Mouse (Mus musculus) left cerebral cortex, adult 2 months (tissue): ENCODE results near the gene Nuak2. TPM values are rescaled to one million over a fixed set of nuclear protein-coding genes. Genes with fewer than 3 reads are reported as not detected.
"Not testable (repeated sequence)": the region's sequence is repeated elsewhere in the genome, so short reads cannot be mapped to it uniquely, and the experiment has no call there.

Source experiments
- DNase-seq, 2 experiments: peaks; one replicate each; pipeline ENCODE4 v3.0.0; 2021 to 2022; ENCODE audit warnings: low spot score in 2 of 2, mixed read lengths in 1 of 2; ENCODE audit errors: extremely low spot score in 1 of 2
- H3K27ac ChIP-seq: fragments of 200-600 bp; 2 replicates; pipeline ENCODE4 v1.8.1; 2022
- H3K4me3 ChIP-seq: fragments of 200-600 bp; 2 replicates; pipeline ENCODE4 v1.8.1; 2022
- CTCF ChIP-seq: fragments of 200-600 bp; IDR thresholded peaks from 2 replicates; pipeline ENCODE4 v1.8.1; 2022; ENCODE audit warnings: antibody characterized with exemption, mild to moderate bottlenecking, moderate library complexity
- intact Hi-C: fragments of 180-260 bp; cut with DNase I; formaldehyde crosslinking; loops from one replicate; pipeline ENCODE4 v1.15.1; 2025
- total RNA-seq, 2 experiments: library from RNA; stranded (reverse); gene quantifications; 2 replicates each; pipeline ENCODE4 v1.2.3; 2021

Nuak2 gene
- total RNA-seq, 2 experiments from 2014 or later: 1.4 TPM

DNA sequence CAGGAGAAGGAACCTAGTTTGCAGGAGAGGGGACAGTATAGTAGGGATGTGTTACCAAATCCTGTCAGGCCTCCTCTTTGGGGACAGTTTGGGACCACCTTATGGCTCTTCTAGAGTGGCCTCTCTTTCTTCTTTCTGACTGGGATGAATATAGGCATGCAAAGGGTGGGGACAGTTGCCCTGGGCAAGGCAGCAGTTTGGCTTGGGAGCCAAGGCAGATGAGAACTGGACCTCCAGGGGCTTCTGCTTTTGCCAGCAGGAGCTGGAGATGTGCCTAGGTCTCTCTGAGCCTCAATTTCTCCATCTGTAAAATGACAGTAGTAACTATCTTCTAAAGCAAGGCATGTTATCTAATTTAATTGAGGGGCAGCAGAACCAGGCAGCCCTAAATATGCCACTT lies 31.0 kb downstream of the Nuak2 start:
- H3K4me3 ChIP-seq: no peak overlapping the region
- no peak for DNase-seq
- TF ChIP-seq CTCF: no peak
- H3K27ac ChIP-seq: no peak overlapping the region
- intact Hi-C loops: no loop called here

DNA sequence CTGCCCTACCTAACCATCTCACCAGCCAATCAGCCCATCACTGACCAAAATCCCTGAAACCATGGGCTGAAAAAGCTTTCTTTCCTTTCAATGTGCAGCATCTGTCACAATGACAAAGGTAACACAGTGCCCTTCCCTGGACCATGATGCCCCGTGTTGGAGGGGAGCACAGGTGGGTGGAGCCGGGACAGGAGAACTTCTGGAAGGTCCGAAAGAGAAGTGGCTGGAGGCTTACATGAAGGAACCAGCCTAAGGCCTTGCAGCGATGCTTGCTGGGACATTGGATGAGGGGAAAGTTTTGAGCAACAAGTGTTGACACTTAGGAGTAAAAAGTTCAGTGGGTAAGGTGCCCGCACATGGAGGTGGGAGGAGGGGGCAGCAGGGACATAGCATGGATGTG lies 32.5 kb downstream of the Nuak2 start:
- intact Hi-C loops: no loop called here
- DNase-seq: no peak
- Histone ChIP-seq H3K4me3 (no peak overlapping the region), H3K27ac (no peak overlapping the region)
- TF ChIP-seq CTCF: no peak

DNA sequence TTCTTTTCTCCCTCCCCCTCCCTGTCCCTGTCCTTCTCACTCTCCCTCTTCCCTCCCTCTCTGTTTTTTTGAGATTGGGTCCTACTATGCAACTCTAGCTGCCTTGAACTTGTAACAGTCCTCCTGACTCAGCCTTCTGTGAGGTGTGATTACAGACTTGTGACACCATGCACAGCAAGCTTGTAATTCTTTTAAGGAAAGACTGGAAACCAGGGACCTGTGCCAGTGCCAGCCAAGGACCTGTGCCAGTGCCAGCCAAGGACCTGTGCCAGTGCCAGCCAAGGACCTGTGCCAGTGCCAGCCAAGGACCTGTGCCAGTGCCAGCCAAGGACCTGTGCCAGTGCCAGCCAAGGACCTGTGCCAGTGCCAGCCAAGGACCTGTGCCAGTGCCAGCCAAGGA lies 33.1 kb downstream of the Nuak2 start:
- H3K27ac ChIP-seq: not testable (repeated sequence)

DNA sequence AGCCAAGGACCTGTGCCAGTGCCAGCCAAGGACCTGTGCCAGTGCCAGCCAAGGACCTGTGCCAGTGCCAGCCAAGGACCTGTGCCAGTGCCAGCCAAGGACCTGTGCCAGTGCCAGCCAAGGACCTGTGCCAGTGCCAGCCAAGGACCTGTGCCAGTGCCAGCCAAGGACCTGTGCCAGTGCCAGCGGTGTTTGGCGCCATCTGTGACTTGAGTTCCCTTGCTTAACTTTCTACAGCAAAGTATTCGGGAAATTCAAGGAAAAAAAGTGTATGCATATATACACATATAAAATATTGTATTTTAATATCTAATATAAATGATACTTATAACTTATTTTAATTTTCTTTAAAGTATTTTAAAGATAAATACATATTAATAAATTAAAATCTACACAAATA lies 33.7 kb downstream of the Nuak2 start:
- H3K4me3 ChIP-seq, DNase-seq, H3K27ac ChIP-seq, intact Hi-C loops: not testable (repeated sequence)

More for the DNA sequence above, 33.1 kb downstream of the Nuak2 start:
- DNase-seq, intact Hi-C loops, H3K4me3 ChIP-seq: not testable (repeated sequence)

DNA sequence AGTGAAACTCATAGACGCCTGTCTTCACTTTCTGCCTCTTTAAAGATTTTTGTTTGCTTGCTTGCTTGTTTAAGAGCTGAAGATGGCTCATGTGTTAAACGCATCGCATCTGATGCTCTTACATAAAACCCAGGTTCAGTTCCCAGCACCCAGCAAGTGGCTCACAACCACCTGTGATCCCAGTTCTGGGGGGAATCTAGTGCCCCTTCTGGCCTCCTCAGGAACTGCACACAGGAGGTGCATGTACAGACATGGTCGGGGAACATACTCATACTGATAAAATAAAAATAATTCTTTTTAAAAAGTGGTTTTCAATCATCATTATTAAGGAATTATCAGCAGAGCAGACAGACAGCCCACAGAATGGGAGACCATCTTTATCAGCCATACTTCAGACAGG lies 35.1 kb downstream of the Nuak2 start:
- peak; percentile 6; the same call in 1 of the 2 replicates for TF ChIP-seq CTCF
- H3K4me3 ChIP-seq: no peak overlapping the region
- intact Hi-C loops: no loop called here
- DNase-seq: no peak
- no peak overlapping the region for H3K27ac ChIP-seq

DNA sequence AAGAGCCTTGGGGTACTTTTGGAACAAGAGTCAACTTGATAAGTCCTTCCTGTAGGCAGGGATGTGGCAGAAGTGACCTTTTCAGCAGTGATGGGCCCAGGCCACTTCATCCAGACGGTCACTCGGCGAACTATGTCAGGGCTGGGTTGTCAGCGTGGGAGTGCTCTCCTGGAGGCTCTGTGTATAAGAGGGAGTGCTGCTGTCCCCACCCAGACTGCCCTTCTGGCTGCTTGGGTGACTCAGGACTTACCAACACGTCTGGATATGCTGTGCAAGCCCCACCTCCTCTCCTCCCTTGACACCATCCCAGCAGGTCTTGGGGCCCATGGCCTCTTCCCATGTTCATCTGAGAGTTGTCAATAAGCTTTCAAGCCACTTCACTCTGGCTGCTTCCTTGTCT lies 37.5 kb downstream of the Nuak2 start:
- no peak for TF ChIP-seq CTCF
- no peak overlapping the region for H3K27ac ChIP-seq
- intact Hi-C loops: no loop called here
- DNase-seq: no peak
- no peak overlapping the region for H3K4me3 ChIP-seq

DNA sequence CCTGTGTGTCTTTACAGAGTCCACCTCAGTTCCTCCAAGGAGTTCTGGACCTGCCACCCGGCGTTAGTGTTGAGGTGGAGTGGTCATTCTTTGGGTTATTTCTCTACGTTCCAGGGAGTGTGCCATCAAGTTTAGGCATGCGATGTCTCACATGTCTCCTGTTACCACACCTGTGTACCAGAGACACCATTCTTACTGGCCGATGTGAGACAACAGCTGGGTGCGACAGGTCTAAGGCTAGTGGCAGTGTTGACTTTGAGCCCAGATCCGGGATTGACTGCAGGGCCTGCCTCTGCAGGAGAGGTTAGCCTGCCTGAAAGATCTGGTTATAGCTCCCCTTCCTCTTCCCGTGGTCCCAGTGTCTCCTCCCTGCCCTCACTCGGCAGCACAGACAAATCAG lies 38.3 kb downstream of the Nuak2 start:
- no peak overlapping the region for H3K27ac ChIP-seq
- intact Hi-C loops: loop anchor here (2.0 kb wide), 1 partner anchor 197 kb away; no protein-coding TSS in a partner anchor
- no peak overlapping the region for H3K4me3 ChIP-seq
- DNase-seq: no peak
- no peak for TF ChIP-seq CTCF

DNA sequence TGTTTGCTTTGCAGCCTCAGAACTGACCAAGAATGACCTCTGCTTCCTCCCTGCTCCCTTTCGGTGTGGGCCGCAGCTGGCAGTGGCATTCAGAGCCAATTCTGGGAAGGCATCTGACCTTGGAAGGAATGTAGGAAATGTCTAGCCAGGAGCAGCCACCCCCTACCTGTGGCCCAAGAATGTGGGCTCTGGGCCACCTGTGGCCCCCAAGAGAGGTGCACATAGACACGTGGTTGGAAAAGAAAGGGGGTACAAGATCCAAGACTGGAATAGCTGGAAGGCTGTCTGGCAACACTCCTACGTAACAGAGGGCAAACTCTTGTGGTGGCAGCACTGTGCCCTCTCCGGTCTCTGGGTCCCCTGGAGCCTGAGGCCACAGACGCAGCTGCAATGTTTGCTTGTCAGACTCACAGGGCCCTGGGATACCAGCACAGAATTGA lies 39.3 kb downstream of the Nuak2 start:
- no peak overlapping the region for H3K4me3 ChIP-seq
- TF ChIP-seq CTCF: no peak
- intact Hi-C loops: loop anchor here (1.0 to 2.0 kb wide), 3 partner anchors 39 to 198 kb away; partner anchors contain the start of gene Nuak2
- H3K27ac ChIP-seq: no peak overlapping the region
- no peak for DNase-seq

DNA sequence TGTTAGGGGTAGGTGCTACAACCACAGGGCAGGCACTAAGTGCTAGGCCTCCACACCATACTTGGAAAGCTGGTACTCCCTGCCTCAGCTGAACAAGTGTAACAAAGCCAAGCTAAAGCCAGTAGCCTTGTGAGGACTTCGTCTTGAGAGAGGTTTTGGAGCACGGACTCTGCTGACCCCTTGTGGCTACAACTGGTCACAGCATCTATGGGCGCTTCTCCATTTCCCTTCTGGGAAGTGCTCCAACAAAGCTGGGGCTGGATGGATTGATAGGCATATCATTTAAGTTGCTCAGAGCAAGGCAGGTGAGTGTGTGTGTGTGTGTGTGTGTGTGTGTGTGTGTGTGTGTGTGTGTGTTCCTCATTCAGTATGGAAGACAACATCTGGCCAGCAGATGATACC lies 39.9 kb downstream of the Nuak2 start:
- peak; percentile 81 to 85 for DNase-seq
- peak; percentile 86 for TF ChIP-seq CTCF
- Histone ChIP-seq H3K4me3 (no peak overlapping the region), H3K27ac (no peak overlapping the region)
- intact Hi-C loops: loop anchor here (1.0 to 2.0 kb wide), 4 partner anchors 40 to 235 kb away; partner anchors contain the start of gene Nuak2

DNA sequence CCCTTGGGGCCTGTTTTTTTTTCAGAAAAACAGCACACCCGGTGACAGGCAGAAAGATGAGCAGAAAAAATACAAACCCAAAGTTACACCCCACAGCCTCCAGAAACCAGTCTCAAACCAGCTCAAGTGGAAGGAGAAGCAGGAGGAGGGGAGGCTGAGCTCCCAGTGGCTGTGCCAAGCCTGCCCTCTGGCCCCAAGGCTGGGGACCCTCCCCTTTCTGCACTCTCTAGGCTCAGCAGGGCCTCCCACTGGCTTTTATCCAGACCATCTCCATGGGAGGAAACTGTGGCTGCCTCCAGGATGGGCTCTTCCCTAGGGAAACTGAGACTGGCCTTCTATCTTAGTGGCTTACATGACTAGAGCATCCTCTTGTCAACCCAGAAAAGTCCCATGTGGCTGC lies 40.9 kb downstream of the Nuak2 start:
- Histone ChIP-seq H3K27ac (no peak overlapping the region), H3K4me3 (no peak overlapping the region)
- TF ChIP-seq CTCF: no peak
- intact Hi-C loops: loop anchor here (1.0 kb wide), 1 partner anchor 236 kb away; no protein-coding TSS in a partner anchor
- no peak for DNase-seq

DNA sequence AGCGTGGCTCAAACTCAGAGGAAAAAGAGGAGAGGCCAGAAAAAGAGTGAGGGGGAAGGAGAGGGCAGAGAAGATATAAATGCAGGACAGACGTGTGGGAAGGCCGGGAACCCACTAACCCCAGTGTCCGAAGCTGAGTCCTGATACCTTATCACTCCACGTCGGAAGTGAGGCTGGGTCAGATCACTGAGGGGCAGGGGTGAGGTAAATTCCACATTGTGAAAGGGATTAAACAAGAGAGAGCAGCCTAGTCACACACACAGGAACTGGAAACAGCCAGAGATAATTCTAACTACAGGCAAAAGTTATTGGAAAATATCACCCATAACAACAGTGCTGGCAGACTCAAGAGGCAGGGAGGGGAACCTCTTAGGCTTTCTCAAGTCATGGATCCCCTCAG lies 46.0 kb downstream of the Nuak2 start:
- intact Hi-C loops: no loop called here
- Histone ChIP-seq H3K4me3 (no peak overlapping the region), H3K27ac (no peak overlapping the region)
- DNase-seq: no peak
- TF ChIP-seq CTCF: no peak

DNA sequence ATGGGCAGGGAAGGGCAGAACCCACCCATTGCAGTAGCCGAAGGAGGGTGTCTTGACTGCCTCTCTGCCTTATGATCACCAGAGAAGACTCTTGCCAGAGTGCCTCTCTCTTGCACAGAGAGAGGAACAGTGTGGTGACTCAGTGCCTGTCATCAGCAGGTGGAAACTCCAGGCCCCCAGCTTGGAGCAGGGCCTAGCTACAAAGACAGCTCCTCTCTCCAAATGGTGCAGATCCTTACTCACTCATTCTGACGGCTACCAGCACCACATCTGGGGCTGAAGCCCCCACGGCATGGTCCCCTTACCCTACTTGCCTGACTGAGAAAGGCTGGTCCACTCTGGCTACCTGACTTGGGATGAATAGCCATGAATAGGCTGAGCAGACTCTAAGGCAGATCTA lies 48.5 kb downstream of the Nuak2 start:
- no peak for TF ChIP-seq CTCF
- intact Hi-C loops: no loop called here
- peak in 1 of 2 experiments; percentile 51 for DNase-seq
- H3K27ac ChIP-seq: peak overlapping the region; percentile 74
- H3K4me3 ChIP-seq: no peak overlapping the region

DNA sequence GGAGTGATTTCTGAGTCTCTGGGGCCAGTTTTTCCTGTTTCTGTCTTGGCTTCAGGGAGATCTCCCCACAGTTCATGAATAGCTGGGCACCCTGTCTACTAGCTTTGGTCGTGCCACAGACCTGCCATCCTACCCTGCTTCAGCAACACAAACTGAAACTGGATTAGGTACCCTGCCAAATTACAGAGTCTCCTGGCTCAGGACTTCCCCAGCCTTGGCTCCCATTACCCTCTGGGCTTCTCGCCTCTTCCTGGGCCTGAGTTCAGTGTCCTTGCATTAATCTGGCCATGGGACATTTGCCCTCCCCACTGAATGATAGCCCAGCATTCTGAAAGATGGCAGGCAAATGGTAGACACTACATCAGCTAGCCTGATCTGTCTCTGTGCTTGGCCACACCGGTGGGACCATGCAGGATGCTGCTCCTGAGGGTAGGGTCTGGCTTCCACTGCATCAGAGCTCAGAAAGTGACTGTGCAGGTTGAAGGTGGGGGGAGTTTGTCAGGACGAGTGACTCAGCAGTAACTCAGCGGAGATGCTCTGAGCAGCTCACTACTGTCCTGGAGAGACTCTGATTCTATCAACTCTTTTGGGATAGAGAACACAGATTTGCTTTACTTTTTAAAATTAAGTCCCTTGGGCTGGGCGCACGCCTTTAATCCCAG lies 49.1 kb downstream of the Nuak2 start:
- intact Hi-C loops: no loop called here
- Histone ChIP-seq H3K27ac (peak overlapping the region; percentile 74), H3K4me3 (no peak overlapping the region)
- no peak for TF ChIP-seq CTCF
- DNase-seq: no peak
